Mouse (Mus musculus) thymus, postnatal 4 days (tissue): Measurements from ENCODE around the gene Socs1.

Source experiments
- DNase-seq: peaks from one replicate; pipeline ENCODE4 v3.0.0; 2021

Gene Socs1

DNA sequence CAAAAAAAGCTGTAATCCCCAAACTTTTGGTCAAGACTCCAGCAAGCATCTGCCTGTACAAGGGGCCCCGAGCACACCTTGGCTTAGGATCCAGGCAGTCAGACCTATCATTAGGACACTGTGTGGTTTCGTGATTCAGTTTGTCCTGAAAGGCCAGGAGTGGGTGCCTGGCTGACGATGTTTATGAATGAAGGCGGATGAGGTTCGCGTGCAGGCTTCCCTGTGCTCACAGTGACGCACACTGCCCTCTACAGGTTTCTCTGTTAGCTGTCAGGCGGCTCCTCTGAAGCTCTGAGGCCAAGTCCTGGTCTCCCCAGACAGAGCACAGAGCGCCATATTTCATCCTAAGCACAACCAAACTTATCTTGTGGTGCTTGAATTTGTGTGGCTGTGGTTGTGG, 952 bp upstream of the Socs1 start:
- DNase-seq = peak; percentile 88

DNA sequence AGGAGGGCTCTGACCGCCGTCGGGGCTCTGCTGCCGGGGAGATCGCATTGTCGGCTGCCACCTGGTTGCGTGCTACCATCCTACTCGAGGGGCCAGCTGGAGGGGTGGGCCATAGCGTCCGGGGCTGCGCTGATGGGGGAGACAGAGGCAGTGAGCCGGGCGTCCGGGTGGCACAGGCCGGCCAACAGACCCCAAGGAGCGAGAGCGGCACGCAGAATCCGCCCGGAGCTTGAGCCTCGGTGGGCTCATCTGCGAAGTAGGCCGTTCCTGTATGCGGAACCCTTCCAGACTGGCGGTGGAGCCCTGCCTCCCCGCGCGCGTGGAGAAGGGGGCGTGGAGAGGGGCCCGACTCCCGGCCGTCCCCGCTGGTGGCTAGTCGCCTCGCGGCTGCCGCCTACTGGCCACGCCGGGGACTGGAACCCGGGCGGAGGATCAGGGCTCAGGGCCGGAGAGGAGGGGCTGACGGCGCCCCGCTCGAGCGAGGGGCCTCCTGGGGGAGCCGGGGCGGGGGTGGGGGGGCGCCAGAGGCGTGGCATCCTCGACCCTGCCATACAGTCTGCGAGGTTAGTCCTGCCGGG, 454 bp downstream of the Socs1 start:
- DNase-seq = peak; percentile 99

DNA sequence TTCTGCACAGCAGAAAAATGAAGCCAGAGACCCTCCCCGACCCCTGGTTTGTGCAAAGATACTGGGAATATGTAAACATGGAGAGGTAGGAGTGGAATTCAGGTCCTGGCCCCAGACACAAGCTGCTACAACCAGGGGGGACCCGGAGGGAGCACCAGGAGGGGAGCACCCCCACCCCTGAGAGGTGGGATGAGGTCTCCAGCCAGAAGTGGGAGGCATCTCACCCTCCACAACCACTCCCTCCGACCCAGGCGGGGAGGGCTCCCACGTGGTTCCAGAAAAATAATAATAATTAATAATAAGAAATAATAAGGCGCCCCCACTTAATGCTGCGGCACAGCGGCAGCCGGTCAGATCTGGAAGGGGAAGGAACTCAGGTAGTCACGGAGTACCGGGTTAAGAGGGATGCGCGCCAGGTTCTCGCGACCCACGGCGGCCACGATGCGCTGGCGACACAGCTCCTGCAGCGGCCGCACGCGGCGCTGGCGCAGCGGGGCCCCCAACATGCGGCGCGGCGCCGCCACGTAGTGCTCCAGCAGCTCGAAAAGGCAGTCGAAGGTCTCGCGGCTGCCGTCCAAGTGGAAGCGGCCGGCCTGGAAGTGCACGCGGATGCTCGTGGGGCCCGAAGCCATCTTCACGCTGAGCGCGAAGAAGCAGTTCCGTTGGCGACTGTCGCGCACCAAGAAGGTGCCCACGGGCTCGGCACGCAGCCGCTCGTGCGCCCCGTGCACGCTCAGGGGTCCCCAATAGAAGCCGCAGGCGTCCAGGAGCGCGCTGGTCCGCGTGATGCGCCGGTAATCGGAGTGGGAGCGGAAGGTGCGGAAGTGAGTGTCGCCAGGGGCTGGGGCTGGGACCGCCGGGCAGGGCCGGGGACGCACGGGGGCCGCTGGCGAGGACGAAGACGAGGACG, 1.2 kb downstream of the Socs1 start:
- peak; percentile 80 for DNase-seq

DNA sequence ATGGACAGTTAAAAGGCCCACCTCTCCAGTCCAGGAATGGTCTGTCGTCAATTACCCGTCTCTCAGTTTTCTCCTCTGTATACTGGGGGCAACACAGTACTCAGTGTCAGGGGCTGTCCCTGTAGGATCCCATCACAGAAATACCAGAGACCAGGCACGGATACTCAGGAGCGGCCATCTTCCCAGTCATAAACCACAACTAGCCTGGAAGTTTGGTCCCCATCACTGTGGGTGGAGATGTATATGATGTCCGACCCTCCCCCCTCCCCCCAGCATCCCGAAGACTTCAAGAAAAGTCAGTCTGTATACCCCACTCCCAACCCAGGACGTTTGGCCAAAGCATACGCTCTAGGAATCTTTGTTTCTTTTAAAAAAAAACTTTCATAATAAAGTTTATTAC, 1.9 kb downstream of the Socs1 start:
- DNase-seq = no peak

DNA sequence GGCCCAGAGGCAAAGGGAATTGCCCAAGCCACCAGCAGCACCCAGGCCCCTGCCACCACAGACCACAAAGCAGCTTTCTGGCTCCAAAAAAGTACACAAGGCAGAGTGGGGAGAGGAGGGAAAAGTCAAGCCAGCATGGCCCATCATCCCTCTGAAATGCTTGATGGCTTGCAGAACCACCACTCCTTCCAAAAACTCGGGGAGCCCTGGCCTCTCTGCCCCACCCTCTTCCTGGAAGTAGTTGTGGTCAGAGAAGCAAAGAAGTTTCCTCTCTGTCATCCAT, 2.2 kb downstream of the Socs1 start:
- peak; percentile 52 for DNase-seq

DNA sequence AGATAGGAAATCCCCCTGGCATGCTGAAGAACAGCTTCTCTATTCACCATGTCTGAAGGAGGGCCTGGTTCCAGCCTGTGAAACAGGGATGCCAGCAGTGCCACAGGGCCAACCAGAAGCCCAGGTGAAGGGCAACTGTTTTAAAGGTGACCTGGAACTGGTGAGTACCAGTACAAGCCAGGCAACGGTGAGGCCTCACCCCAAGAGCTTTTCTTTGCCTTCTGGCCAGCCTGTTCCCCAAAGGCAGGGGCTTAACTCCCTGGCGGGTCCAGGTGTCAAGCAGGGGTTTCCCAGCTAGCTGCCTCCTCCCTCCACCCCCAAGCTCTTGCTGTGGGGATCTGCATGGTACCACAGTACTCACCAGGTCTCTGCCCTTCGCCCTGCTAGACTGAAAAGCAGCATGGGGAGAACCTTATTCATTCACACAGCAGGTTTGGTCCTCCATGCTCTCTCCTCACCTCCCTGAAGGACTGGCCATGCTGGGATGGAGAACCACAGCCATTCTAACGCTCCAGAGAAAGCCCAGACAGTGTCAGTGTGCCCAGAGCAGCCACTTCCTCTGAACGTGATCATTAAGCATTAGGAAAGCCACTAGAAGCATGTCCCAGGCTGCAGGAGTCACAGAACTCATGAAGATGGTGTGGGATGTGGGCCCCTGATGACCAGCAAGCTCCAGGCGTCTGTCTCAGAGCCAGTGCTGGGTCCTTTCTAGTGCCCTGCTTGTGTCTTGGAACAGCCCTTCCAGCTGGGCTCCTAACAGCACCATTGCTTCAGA, 2.8 kb downstream of the Socs1 start:
- peak; percentile 60 for DNase-seq

DNA sequence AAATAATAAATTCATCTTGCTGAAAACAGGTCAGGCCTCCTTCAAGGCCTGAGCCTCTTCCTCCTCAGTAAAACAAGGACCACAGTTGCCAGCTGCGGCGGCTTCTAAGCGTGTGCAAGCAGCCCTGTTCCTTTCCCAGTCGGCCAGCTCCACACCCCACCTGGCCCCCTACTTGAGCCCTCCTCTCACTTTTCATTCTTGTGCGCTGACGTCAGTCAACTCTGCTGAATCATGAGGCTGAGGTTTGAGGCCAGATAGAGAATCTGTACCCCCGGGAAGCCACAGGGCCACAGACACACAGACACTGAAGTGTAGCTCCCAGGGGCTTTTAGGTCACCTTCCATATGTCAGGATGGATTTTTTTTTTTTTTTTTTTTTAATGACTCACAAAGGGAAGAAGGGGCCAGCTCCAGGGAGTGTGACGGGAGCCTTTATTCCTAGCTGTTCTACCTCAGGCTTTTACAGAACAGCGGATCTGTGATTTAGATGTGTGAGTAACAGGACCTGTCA, 3.4 kb downstream of the Socs1 start:
- peak; percentile 70 for DNase-seq

DNA sequence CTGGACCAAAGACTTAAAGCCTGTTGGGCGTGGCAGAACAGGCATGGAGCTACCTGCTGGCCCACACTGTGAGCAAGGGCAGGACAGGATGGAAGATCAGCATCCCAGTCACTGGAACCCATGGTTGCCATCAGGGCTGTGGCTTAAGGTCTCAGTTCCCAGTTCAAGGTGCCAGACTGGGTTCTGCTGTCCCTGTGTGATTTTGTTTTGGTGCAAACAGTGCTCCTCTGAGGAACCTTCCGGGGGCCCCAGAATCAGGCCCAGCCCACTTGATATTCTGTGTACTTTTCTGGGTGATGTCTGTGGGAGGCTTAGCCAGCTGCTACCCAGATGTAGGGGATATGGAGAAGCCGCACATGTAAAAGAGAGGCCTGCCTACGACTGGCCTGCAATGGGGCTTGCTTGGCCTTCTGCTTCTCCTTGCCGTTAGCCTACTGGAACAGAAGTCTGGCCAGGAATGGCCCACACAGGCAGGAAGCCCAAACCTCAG, 4.7 kb downstream of the Socs1 start:
- peak; percentile 62 for DNase-seq

DNA sequence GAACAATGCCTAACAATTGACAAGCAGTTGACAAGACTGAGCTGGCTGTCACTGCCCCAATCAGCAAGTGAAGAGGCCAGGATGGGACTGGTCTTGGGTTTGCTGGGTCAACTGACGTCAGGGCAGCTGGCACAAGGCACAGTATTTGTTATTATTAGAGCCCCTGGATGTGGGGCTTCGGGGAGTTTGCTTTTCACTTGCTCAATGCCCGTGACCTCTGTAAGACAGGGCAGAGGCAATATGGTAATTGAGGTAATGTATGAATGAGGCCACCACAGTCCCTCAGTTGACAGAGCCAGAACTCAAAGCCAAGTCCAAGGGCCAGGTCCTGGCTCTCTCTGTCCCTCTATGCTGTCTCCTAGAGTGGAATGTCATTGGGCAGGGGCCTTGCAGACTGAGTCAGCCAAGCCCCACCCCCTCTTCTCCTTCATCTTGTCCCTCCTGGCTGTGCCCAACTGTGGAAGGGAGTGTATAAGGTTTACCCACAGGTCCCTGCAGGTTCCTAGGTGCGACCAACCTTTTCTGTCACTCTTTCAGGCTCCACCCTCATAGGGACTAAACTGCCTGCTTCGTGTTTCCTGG, 7.7 kb downstream of the Socs1 start:
- no peak for DNase-seq

DNA sequence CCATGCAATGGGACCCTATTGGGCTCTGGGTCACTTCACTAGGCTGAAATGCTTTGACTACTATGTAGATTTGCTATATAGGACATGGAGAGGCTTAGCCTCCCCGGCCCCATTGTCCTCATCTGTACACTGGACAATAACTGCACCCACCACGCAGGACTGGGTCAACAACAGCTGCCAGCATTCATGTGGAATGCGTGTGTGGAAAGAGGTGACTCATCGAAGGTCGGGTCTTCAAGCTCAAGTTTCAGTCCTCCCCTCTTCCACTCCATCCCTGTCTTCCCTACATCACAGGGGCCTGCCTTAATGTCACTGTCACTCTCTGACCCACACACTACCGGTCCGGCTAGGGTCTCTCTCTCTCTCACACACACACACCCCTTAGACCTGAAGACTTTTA, 9.0 kb downstream of the Socs1 start:
- DNase-seq = peak; percentile 11

DNA sequence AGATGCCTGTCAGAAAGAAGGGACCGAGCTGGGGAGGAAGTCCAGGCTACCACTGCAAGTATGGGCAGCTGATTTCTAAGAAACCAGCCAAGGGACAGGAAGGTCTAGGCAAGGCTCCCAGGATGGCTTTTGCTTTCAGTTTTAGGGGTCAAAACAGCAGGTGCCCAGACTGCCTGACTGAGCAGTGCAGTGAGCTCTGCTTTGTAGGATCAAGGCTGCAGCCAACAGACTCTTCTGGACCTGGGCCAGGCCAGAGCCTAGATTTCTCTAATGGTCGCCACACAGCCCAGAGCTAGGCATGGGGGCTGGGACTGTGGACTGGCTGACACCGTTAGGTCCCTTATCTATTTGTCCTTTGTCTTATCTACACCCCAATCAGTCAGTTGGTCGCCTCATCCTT, 10.6 kb downstream of the Socs1 start:
- DNase-seq = no peak

DNA sequence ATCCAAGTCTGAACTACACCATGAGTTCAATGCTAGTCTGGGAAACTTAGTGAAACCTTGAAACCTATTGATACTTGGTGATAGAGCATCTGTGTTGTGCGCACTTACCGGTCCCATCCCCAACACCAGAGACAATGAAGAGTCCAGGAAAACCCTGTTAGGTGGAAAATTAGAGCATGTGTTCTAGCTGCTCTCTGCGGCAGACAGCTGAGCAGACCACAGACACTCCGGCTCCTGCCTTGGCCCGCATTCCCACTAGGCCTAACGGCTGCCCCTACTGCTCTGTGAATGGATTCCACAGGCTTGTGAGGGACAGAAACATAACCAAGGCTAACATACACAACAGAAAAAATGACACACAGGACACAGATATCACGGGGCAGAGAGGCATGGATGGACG, 11.8 kb downstream of the Socs1 start:
- DNase-seq = no peak

DNA sequence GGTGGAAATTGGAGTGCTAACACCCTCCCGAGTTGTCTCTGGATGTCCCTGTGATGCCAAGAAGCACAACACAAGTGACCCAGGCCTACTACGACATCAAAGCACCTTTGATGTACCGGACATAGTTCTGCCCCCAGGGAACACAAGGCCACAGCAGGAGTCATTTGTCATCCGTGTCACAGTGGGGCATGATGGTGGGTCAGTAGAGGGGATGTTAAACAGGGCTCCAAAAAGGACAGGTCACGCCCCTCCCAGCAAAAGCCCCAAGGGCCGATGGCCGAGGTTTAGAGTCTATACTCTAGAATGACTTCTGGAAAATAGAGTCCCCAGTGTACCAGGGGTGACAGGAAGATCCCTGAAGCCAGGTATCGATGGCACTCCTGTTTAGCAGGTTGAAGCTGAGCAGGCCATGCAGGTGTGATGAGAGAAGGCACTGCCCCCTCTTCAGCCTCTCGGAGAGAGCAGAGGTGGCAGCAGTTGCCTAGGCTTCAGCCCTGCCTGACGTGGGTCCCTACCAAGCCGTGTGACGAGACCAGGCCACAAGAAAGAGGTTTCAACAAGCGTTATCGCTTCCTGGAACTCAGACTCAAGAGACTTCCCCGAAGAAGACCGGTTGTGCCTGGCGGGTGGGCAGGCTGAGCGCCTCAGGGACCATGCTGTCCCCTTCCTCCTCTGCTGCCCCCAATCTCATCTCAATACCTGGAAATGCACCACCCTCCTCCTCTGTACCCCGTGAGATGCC, 13.4 kb downstream of the Socs1 start:
- DNase-seq = peak; percentile 73

DNA sequence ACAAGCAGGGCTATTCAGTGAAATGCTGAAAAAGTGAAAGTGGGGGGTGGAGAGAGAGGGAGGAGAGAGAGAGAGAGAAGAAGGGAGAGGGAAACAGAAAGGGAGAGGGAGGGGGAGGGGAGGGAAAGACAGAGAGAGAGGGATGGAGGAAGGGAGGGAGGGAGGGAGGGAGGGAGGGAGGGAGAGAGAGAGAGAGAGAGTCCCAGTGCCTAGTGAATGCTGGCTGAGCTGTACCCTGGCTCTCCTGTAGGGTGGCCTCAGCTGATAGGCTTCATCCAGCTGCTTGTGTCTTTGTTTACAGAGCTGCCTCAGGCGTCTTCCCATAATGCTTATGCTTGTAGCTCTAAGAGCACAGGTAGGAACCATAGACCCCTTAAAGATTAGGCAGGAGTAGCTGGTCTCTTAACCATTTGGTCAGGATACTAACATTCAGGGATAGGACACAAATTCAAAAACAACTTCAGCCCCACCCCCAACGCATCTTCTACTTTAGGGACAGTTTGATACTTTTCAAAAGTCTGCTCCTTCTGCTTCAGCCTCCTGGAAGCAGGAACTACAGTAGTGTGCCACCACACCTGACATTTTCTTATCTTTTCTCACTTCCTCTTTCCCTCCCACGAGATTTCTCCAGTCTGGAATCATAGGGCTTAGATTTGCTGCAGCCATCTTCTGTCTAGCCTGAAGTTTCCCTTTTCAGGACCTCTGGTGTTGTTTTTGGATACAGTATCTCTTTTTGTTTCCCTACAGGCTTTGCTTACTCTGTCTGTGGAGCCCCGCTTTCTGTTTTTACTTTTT, 14.6 kb downstream of the Socs1 start:
- DNase-seq = peak; percentile 66

DNA sequence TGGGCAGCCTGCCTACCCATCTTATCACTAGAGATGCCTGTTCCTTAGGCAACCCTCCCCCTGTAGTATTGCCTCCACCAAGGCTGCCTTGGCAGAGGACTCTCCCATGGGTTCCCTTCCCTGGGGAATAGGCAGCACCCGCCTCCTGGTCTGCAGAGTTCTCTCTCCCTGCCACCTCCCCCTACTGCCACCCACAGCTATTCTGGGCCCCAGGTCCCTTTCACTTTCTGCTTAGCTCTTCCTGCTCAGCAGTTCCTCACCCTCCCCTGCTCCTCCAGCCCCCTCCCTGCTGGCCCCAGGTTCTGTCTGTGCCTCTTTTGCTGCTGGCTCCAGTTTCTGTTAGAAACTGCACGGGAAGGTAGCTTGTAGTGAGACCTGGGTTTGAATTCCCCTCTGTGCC, 15.7 kb downstream of the Socs1 start:
- DNase-seq = peak; percentile 78

DNA sequence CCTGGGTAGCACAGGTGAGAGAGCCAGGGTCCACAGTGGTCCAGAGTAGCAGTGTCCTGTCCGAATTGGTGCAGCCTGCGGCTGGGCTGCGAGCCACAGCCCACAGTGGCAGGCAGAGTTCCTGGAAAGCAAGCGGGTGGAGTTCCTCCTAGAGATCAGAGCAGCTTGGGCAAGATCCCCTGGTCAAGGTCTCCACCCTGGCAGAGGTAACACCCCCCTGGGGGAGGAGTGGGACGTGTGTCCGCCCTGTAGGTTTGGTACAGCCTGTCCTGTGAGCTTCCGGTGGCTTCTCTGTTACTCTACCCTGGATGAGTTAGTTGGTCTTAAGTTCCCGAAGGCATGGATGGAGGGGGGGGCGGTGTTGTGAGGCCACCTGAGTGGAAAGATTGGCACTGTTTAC, 16.5 kb downstream of the Socs1 start:
- DNase-seq = no peak

DNA sequence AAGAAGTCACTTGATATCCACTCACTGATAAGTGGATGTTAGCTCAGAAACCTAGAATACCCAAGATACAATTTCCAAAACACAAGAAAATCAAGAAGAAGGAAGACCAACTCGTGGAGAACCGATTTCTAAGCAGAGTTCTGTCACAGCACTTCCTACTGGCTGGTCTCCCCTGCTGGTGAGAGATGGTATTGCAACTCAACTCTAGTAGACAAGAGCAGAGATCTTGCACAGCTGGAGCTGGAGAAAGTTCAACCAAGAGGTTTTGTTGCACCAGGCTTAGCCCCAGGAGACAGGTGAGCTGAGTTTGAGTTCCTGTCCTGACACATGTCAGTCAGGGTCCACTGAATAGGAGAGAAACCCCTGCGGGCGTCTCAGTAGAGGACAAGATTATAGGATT, 18.2 kb downstream of the Socs1 start:
- DNase-seq = peak; percentile 89

DNA sequence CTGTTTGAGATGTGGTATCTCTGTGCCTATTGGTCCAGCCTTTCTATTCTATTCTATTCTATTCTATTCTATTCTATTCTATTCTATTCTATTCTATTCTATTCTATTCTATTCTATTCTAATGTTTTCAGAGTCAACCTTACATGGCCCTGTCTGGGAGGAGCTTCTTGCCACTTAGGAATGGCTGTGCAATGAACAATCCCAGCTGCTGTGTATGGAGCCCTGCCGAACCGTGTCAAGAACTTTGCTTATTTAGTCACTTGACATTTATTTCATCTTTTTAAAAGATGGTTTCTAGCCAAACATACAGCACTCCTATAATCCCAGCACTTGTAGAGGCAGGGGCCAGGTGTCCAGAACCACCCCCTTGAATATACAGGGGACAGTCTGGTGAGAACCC, 21.0 kb downstream of the Socs1 start:
- no peak for DNase-seq

DNA sequence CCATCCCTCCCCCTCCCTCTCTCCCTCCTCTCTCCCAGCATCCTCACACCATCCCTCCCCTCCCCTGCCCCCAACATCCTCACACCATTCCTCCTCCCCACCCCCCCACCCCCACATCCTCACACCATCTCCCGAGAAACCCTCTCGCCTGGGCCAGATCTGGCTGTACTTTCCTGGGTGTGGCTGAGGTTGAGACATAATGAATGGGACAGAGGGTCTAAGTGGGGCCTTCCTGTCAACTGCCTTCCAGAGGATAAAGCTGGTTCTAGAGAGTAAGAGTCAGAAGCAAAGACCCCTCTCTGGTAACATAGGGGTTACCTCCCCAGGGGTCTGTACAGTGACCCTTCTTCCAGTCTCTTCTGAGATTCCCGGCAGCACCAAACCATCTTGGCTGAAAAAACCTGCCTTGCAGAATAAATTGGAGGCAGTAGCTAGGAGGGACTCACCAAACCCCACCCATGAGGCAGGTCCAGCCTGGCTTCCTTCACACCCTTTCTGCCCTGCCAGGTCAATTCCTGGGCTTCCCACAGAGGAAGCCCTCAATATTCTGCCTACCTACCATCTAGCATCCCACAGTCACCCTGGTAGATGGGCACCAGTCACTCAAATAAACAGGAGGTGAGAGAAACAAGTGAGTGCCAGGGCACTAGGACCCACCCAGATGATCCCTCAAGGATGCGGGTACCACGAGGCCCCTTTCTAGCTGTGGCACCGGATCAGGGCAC, 21.6 kb downstream of the Socs1 start:
- no peak for DNase-seq

DNA sequence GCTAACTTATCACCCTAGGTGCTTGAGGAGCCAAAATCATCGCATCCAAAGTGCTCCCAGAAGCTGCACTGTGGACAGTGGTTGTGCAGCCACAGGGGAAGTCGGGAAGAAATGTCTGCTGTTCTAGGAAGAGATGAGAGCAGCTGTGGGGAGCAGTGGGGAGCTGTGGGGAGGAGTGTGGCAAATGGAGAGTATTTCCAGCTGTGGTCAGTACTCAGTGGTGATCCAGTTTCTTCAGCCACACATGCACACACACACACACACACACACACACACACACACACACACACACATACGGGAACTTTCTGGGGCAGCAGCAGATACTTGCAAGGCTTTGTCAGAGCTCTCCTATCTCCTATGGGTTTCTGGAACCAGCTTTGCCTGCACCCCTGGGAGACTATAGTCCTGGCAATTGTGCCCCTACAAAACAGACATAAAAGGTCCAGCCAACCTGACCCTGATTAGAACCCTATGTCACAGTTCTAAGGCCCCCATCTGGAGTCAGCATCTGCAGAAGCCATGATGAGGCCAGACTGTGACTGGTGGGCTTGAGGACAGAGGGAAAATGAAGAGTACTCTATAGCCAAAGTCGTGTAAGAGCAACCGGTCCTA, 22.7 kb downstream of the Socs1 start:
- DNase-seq = no peak

DNA sequence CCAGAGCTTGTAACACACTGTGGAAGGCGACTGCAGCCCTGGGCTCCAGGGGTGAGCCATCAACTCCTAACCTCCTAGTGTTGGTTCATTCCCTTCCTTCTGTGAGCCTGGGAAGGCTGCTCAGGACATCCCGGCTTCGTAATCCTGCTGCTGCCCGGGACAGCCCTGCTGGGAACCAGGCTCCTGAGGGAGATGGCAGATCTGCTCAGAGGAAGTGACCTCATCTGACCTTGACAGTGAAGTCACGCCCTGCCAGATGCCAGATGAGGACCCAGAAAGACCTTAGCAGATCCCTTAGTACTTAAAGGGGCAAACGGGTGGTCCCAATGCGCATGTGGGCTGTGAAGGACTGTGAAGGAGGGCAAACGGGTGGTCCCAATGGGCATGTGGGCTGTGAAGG, 24.2 kb downstream of the Socs1 start:
- no peak for DNase-seq
